Mouse (Mus musculus): Measurements from ENCODE around the gene Wrnip1.
"Not testable (repeated sequence)": the region's sequence is repeated elsewhere in the genome, so short reads cannot be mapped to it uniquely, and the experiment has no call there.

Gene Wrnip1

GRCm38 (mm10) chr13:32849531-32850123 lies 47.8 kb downstream of the Wrnip1 start:
- no peak for ATAC-seq (ENCODE audit: insufficient number of reproducible peaks, low FRiP score, low TSS enrichment)

DNA sequence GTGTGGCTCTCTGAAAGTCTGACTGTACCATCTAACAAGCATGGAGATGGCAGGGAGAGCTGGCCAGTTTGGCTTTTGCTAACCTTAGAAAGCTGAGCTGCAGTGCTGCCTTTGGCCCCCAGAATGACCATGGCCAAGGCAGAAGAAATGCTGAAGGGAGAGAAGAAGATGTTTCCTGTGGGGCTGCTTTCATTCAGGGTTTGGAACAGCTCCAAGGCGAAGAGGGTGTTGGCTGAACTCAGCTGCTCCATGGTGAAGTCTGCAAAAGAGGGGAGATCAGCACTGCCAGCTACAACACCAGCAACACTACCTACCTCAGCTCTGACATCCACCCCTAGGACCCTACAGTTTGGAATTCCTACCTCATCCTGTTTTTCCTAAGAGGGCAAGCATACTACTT lies 48.3 kb downstream of the Wrnip1 start:
- ATAC-seq (ENCODE audit: insufficient number of reproducible peaks, low FRiP score, low TSS enrichment): no peak

DNA sequence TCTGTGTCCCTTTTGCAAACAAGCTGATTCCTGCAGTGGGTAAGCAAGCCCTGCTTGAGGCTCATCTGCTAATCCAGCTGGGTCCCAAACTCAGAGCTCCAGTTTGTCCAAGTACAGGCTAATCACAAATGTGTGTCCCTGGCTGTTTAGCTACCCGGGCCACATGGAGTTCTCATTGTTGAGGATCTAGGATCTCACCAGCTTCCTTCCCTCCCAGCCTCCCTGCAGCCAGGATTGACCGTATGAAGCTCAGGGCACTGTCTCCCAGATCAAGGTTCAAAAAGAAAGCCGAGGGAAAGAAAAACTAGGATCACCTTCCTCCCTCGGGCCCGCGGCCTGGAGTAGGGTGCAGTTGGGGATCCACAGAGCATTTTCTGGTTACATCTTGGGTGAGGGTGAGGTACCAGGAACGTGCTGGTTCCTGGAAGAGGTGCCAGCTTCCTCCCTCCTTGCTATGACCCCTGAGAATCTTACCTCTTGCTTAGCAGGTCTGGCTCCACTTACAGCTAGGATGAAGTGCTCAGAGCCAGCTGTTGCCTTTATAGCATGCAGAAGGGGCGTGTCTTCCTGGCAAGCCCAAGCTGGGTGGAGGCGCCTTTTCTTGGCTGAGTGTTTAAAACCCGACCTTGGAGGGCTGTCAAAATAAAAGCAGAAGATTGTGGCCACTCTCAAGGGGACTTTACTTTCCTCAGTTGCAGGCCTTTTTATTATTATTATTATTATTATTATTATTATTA lies 49.0 kb downstream of the Wrnip1 start, which contains the start of gene Serpinb1a:
TSS of gene Serpinb1a (minus strand) at position 518 of the 737 bp plus-strand sequence.
- no peak for ATAC-seq (ENCODE audit: insufficient number of reproducible peaks, low FRiP score, low TSS enrichment)

- ATAC-seq (ENCODE audit: insufficient number of reproducible peaks, low FRiP score, low TSS enrichment): peak; percentile 73
Measured at GRCm38 (mm10) chr13:32851967-32852366, 50.1 kb downstream of the Wrnip1 start.

DNA sequence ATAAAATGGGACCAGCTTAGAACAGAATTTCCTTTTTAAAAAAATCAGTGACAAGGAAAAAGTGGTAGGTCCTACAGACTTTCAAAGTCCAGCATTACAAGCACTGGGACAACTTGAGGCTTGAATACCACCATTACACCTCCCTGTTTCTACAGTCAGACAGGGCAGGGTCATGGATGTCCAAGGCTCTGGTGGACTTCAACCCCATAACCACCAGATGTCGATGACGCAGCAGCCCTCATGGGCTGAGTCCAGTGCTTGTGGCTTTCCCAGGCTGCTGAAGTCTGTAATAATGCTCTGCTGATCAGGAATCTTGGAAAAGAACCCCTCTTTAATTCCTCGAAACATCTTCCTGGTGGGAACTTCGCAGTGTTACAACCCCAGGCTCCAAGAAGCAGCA lies 50.7 kb downstream of the Wrnip1 start:
- ATAC-seq (ENCODE audit: insufficient number of reproducible peaks, low FRiP score, low TSS enrichment): no peak

DNA sequence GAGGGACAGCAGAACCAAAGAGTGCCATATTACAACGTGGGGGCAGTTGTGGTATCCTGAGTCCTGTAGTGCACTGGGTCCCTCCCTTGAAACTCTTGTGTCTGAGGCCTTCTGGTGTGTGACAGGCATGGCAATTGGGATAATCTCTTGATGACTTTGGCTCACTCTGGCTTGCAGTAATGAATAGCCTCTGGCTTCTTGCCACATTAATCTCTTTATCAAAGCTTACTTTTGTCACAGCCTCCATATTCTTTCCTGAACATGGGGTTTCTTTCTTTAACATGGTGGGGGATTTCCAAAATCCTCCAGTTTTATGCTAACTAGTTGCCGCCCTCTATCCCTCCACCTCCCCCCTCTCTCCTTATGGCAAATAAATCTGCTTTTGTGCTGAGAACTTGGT lies 51.2 kb downstream of the Wrnip1 start:
- ATAC-seq (ENCODE audit: insufficient number of reproducible peaks, low FRiP score, low TSS enrichment): no peak

DNA sequence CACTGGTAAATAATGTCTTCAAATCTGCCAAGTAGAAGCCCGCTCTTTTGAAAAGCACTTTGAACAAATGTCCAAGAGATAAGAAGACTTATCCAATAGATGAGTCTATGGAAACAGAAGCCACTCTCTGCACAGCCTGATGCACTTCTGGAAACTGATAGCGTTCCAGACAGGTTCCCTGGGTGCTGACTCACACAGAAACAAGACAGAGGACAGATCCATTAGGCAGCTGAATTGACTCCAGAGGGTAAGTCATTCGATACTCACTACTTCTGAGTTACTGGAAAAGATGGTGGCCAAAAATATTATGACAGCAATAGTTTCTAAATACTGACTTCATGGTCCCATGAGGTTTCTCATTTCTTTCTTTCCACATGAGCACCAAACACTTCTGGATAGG lies 59.0 kb downstream of the Wrnip1 start:
- ATAC-seq (ENCODE audit: insufficient number of reproducible peaks, low FRiP score, low TSS enrichment): no peak

GRCm38 (mm10) chr13:32863456-32863855 lies 61.6 kb downstream of the Wrnip1 start:
- ATAC-seq (ENCODE audit: insufficient number of reproducible peaks, low FRiP score, low TSS enrichment): no peak

DNA sequence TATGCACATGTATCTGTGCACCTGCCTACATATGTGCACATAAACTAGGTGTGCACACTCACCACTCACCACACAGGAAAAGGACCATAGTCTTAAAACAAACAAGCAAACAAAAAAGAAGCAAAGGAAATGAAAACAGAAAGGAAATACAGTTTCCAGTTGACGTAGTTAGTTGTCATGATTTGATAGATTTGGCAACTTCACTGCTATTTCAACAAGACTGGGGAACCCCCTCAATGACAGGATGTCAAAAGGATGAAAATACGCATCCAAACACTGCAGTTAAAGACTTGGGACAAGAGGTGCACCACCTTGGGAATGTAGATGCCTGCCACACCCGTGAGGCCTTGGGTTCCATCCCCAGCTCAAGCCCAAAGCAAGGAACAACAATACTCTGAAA lies 62.7 kb downstream of the Wrnip1 start:
- not testable (repeated sequence) for ATAC-seq (ENCODE audit: insufficient number of reproducible peaks, low FRiP score, low TSS enrichment)

DNA sequence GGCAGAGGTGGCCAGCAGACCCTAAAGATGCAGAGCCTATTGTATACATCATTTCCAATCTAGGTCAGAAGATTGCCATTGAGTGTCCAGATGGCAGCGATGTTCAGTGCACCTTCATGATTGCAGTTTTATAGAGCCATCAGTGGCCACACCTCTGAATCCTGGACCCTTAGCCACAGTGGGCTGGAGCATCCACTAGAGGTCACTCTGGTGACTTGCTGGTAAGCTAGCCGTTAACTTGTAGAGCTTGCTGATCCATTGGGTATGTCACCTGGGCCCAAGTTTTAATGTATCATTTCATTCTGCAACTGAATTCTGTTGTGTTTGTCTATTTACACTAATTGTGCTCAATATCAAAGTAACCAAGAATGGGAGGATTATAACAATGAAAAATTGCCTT lies 63.8 kb downstream of the Wrnip1 start:
- no peak for ATAC-seq (ENCODE audit: insufficient number of reproducible peaks, low FRiP score, low TSS enrichment)

DNA sequence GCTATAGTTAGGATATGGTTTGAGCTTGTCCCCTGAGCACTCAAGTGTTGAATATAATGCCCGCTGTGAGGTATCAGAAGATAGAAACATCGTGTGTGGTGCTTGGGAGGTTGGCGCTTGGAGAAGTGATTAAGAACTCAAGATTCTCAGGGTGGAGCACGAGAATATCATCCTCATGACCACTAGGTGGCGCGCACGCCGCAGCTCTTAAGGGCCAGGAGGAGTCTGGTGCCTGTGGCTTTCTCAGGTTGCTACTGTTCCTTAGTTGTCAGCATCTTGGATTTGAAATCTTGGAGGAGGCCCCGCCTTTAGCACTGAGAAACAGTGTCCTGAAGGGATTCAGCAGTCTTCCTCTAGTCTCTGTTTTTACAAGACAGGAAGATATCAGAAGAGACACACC lies 64.6 kb downstream of the Wrnip1 start:
- peak; percentile 92 for ATAC-seq (ENCODE audit: insufficient number of reproducible peaks, low FRiP score, low TSS enrichment)

GRCm38 (mm10) chr13:32867030-32867429 lies 65.2 kb downstream of the Wrnip1 start:
- no peak for ATAC-seq (ENCODE audit: insufficient number of reproducible peaks, low FRiP score, low TSS enrichment)

DNA sequence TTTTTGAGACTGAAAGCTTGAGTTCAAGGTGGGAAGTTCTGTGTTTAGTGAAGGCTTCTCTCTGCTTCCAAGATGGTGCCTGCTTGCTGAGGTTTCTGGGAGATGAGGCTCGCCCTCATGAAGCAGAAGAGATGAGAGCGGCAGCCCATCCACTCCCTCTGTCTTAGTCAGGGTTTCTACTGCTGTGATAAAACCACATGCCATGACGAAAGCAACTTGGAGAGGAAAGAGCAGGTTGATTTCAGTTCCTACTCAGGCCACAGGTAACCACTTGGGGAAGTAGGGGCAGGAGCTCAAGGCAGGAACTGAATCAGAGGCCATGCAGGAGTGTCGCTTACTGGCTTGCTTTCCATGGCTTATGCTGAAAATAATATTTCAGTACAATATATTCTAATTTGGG lies 66.4 kb downstream of the Wrnip1 start:
- ATAC-seq (ENCODE audit: insufficient number of reproducible peaks, low FRiP score, low TSS enrichment): not testable (repeated sequence)

GRCm38 (mm10) chr13:32868843-32869242 lies 67.0 kb downstream of the Wrnip1 start:
- no peak for ATAC-seq (ENCODE audit: insufficient number of reproducible peaks, low FRiP score, low TSS enrichment)

Data from cerebellum, adult (tissue).